Comparison of ENCODE assay signal across 10 mouse cellular contexts in genomic region chr17:71251601-71252001, GRCm38 (mm10).
DNase-seq lines count a peak whose midpoint lies in the region; ATAC-seq and TF ChIP-seq lines count a peak whose summit lies in the region.
"Had no signal": no experiment of that assay in that cellular context is flagged by ENCODE, and none has a peak within 500 bp of the region (broad histone marks: within the 10 kb centered on the region; RNA-seq: fewer than 3 reads in every experiment).

No protein-coding gene starts in this region.

- H3K36me3 ChIP-seq in midbrain, postnatal 0 days (ENCODE audit: insufficient read depth, low read length), result peaks cover 28% of the 10 kb centered on the region
- H3K36me3 ChIP-seq in midbrain, embryonic 13.5 days, result peaks cover 42% of the 10 kb centered on the region
- H3K36me3 ChIP-seq in heart, embryonic 14.5 days (ENCODE audit: control insufficient read depth, insufficient read depth, low read length), result peaks cover 25% of the 10 kb centered on the region

- no peaks in the 10 kb centered on the region for H3K9me3 ChIP-seq in midbrain, postnatal 0 days (ENCODE audit: low read length)
- no peaks in the 10 kb centered on the region for H3K9me3 ChIP-seq in midbrain, embryonic 13.5 days
- H3K9me3 ChIP-seq in heart, embryonic 14.5 days (ENCODE audit: control insufficient read depth, low read length), result no peaks in the 10 kb centered on the region
- H3K9me3 ChIP-seq: megakaryocyte, embryonic 14.5 days had no signal

- WGBS in midbrain, postnatal 0 days, result 66% methylated on average over 6 of the region's 6 CpGs
- 75% methylated on average over 6 of the region's 6 CpGs for WGBS in midbrain, embryonic 13.5 days
- WGBS in heart, embryonic 14.5 days, result 28% methylated on average over 6 of the region's 6 CpGs

- H3K4me2 ChIP-seq in midbrain, postnatal 0 days (ENCODE audit: low read depth, low read length, poor library complexity, severe bottlenecking), result no peak overlapping the region
- H3K4me2 ChIP-seq in midbrain, embryonic 13.5 days (replicated peaks), result no peak overlapping the region
- peak overlapping the region; percentile 8; the same call in 1 of the 2 replicates for H3K4me2 ChIP-seq in heart, embryonic 14.5 days (ENCODE audit: low read length)

- peak; percentile 47 for DNase-seq in midbrain, postnatal 0 days (ENCODE audit: low spot score)
- DNase-seq in kidney, postnatal 36 days, result peak; percentile 23 to 40
- no peak for DNase-seq in yolk sac, embryonic 10.5 days (ENCODE audit: low spot score)
- no peak for DNase-seq in right cerebral cortex, postnatal 36 days (ENCODE audit: low spot score in 2 of 2)
- DNase-seq: thymus, adult 18-20 months had no signal

- H3K4me3 ChIP-seq in midbrain, postnatal 0 days (ENCODE audit: low read depth, low read length), result no peak overlapping the region
- H3K4me3 ChIP-seq in midbrain, embryonic 13.5 days (replicated peaks), result no peak overlapping the region
- H3K4me3 ChIP-seq in heart, embryonic 14.5 days (ENCODE audit: control insufficient read depth in 1 of 2, insufficient read depth in 1 of 2, low read depth in 1 of 2, low read length in 2 of 2), result no peak overlapping the region

- 0 out of 2 replicates have a peak, but pooled peaks cover 2% of the 10 kb centered on the region for H3K4me1 ChIP-seq in midbrain, postnatal 0 days (ENCODE audit: insufficient read depth, low read length)
- H3K4me1 ChIP-seq in midbrain, embryonic 13.5 days (replicated peaks), result 0 out of 2 replicates have a peak, but pooled peaks cover 2% of the 10 kb centered on the region
- H3K4me1 ChIP-seq in heart, embryonic 14.5 days (ENCODE audit: control insufficient read depth in 2 of 2, insufficient read depth in 2 of 2, low read length in 2 of 2), result peaks cover 61 to 79% of the 10 kb centered on the region in 2 experiments

- no peak overlapping the region for H3K27ac ChIP-seq in midbrain, postnatal 0 days (ENCODE audit: low read depth, low read length)
- no peak overlapping the region for H3K27ac ChIP-seq in midbrain, embryonic 13.5 days
- peak overlapping the region; percentile 94 for H3K27ac ChIP-seq in heart, embryonic 14.5 days (replicated peaks in 1 of 2; ENCODE audit: control insufficient read depth in 1 of 2, insufficient read depth in 1 of 2, low read depth in 2 of 2, low read length in 2 of 2)

- H3K9ac ChIP-seq in midbrain, postnatal 0 days (replicated peaks; ENCODE audit: low read length, poor library complexity, severe bottlenecking), result no peak overlapping the region
- H3K9ac ChIP-seq in midbrain, embryonic 13.5 days (replicated peaks), result no peak overlapping the region
- H3K9ac ChIP-seq in heart, embryonic 14.5 days (ENCODE audit: low read length), result peak overlapping the region; percentile 57

- no peak for TF ChIP-seq CTCF in midbrain, postnatal 0 days (IDR thresholded peaks at IDR 0.05)

- no peaks in the 10 kb centered on the region for H3K27me3 ChIP-seq in midbrain, postnatal 0 days (ENCODE audit: insufficient read depth, low read length)
- H3K27me3 ChIP-seq in midbrain, embryonic 13.5 days, result no peaks in the 10 kb centered on the region
- H3K27me3 ChIP-seq in heart, embryonic 14.5 days (ENCODE audit: control insufficient read depth, insufficient read depth, low read length), result no peaks in the 10 kb centered on the region
- H3K27me3 ChIP-seq: megakaryocyte, embryonic 14.5 days; Patski had no signal

- ATAC-seq in midbrain, postnatal 0 days (ENCODE audit: low FRiP score), result peak; percentile 60; the same call in 1 of the 2 replicates
- no peak for ATAC-seq in midbrain, embryonic 13.5 days
- no peak for ATAC-seq in heart, embryonic 14.5 days (ENCODE audit: insufficient number of reproducible peaks, insufficient read depth, low FRiP score, low read depth)
- ATAC-seq in megakaryocyte-erythroid progenitor cell, adult 5-6 weeks (replicated peaks; ENCODE audit: low FRiP score, low TSS enrichment, poor library complexity, severe bottlenecking), result no peak
- ATAC-seq: Patski had no signal

Comparison
In these comparisons a context has a peak if more than half of its experiments do, and no peak if none do; other contexts are left out.
1. DNase-seq: peak in midbrain, postnatal 0 days (single experiment) and kidney, postnatal 36 days (2 of 2); none in yolk sac, embryonic 10.5 days (single experiment) and right cerebral cortex, postnatal 36 days (0 of 2).
2. H3K27ac ChIP-seq: peak in heart, embryonic 14.5 days (2 of 2); none in midbrain, postnatal 0 days (single experiment) and midbrain, embryonic 13.5 days (single experiment).